Mouse (Mus musculus) spleen, adult 2 months (tissue): Measurements from ENCODE around the gene Ppfia4.

Experiments used
- CTCF ChIP-seq: fragments of 200-500 bp; IDR thresholded peaks from 2 replicates; pipeline ENCODE4 v1.5.1; 2011; ENCODE audit warnings: mild to moderate bottlenecking, inconsistent platforms; ENCODE audit not compliant: insufficient read depth, insufficient read length, insufficient replicate concordance; ENCODE audit errors: extremely low read depth
- POLR2A ChIP-seq: fragments of 200-500 bp; IDR thresholded peaks from 2 replicates; pipeline ENCODE4 v1.6.1; 2011; ENCODE audit warnings: low read depth, low read length, inconsistent platforms

GRCm38 (mm10) chr1:134335211-134335923 is 2.6 kb upstream of the Ppfia4 start:
- TF ChIP-seq CTCF (no peak), POLR2A (no peak)
